23 mouse cellular contexts compared by ENCODE assay signal in the genomic region with DNA sequence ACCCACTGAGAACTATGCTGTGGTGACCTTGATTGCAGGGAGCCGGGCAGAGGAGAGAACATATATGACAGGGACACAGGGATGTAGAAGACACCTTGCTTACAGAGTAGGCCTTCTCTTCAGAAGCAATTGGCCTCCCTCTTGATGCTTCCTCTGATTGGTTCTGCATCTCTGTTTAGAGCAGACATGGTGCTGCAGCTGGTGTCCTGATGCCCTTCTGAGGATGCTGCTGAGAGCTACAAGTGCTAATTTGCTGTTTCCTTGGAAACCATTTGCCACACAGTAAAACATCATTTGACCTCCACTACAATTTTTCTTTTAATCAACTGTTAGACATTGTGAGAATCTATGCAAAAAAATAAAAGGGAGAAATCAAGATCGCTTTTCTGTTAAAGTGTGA.
"Had no signal": no experiment of that assay in that cellular context is flagged by ENCODE, and none has a peak within 500 bp of the region (broad histone marks: within the 10 kb centered on the region; RNA-seq: fewer than 3 reads in every experiment).

No protein-coding gene starts in this region.

- H3K4me3 ChIP-seq: layer of hippocampus, adult 2 months; limb, embryonic 10.5 days; limb, embryonic 13.5 days; liver, embryonic 12.5 days; liver, embryonic 15.5 days; lung, embryonic 15.5 days; megakaryocyte, embryonic 14.5 days; midbrain, embryonic 12.5 days; neural tube, embryonic 12.5 days; neural tube, embryonic 15.5 days; stomach, embryonic 15.5 days had no signal

- H3K27me3 ChIP-seq: limb, embryonic 13.5 days; liver, embryonic 12.5 days; liver, embryonic 15.5 days; lung, embryonic 15.5 days; megakaryocyte, embryonic 14.5 days; midbrain, embryonic 12.5 days; neural tube, embryonic 12.5 days; neural tube, embryonic 15.5 days; stomach, embryonic 15.5 days had no signal

- H3K9ac ChIP-seq: limb, embryonic 13.5 days; liver, embryonic 12.5 days; liver, embryonic 15.5 days; lung, embryonic 15.5 days; midbrain, embryonic 12.5 days; neural tube, embryonic 12.5 days; neural tube, embryonic 15.5 days; stomach, embryonic 15.5 days had no signal

- DNase-seq: kidney, adult 2 months; kidney, postnatal 25 days; layer of hippocampus, adult 9-11 months; liver; lung, adult 18-20 months; lung, postnatal 10 days; lung, postnatal 36 days; retina, postnatal 1 day; right cerebral cortex, postnatal 25 days; spleen, adult 18-20 months; thymus, postnatal 36 days had no signal

- H3K9me3 ChIP-seq: limb, embryonic 10.5 days; limb, embryonic 13.5 days; liver, embryonic 12.5 days; liver, embryonic 15.5 days; lung, embryonic 15.5 days; megakaryocyte, embryonic 14.5 days; midbrain, embryonic 12.5 days; neural tube, embryonic 12.5 days; neural tube, embryonic 15.5 days; stomach, embryonic 15.5 days had no signal

- H3K27ac ChIP-seq: kidney, postnatal 0 days; layer of hippocampus, adult 2 months; limb, embryonic 10.5 days; limb, embryonic 13.5 days; liver, embryonic 12.5 days; liver, embryonic 15.5 days; lung, embryonic 15.5 days; midbrain, embryonic 12.5 days; neural tube, embryonic 12.5 days; neural tube, embryonic 15.5 days; stomach, embryonic 15.5 days had no signal

- ATAC-seq: liver, embryonic 12.5 days had no signal

- H3K36me3 ChIP-seq: limb, embryonic 10.5 days; limb, embryonic 13.5 days; liver, embryonic 12.5 days; liver, embryonic 15.5 days; lung, embryonic 15.5 days; midbrain, embryonic 12.5 days; neural tube, embryonic 12.5 days; neural tube, embryonic 15.5 days; stomach, embryonic 15.5 days had no signal

- H3K4me1 ChIP-seq: limb, embryonic 10.5 days; limb, embryonic 13.5 days; liver, embryonic 12.5 days; liver, embryonic 15.5 days; lung, embryonic 15.5 days; megakaryocyte, embryonic 14.5 days; midbrain, embryonic 12.5 days; neural tube, embryonic 12.5 days; neural tube, embryonic 15.5 days; stomach, embryonic 15.5 days had no signal

- H3K4me2 ChIP-seq: limb, embryonic 13.5 days; liver, embryonic 12.5 days; liver, embryonic 15.5 days; lung, embryonic 15.5 days; midbrain, embryonic 12.5 days; neural tube, embryonic 12.5 days; neural tube, embryonic 15.5 days; stomach, embryonic 15.5 days had no signal
